Mouse (Mus musculus): Measurements from ENCODE around the gene Ncoa1.

DNA sequence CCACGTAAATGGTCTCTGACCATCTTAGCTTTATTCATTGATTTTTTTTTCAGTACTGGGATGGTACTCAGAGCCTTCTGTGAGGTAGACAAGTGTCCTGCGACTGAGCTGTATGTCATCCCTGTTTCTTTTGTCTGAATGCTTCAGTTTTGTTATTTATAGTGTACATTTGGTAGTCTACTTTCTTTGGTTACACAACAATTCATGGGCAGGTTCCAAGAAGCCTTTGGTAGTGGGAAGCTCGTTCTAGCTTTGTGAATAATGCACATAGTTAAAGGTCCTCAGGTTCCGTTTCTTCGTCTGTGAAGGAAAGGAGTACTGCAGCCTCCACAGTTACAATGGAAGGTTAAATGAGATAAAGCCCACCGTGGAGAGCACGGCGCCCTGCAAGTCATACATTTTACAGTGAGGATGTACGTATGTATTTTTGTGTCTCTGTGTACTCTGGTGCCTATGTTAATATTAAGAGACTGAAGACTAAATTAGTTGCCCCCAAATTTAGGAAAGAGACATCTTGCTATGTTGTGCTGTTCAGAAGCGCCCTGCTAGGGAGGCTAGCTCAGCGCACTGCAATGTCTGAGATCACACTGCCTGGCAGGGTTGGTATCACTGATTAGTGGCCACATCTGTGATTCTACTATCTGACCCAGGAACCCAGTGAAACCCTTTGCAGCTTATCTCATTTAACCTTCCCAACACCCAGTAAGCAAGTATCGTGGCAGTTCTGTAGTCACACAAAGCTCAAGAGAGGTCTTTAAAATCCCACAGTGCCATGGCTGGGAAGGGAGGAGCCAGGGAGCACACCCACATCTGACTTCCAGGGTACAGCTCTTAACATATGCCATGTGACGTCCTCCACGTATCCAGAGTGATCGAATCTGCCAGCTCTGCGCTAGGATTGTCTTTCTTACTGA, 224.0 kb downstream of the Ncoa1 start:
- TF ChIP-seq ZNF384 (IDR thresholded peaks at IDR 0.05; ENCODE audit: low read depth, low read length) (no peak), CHD2 (IDR thresholded peaks at IDR 0.05; ENCODE audit: low read depth, low read length) (no peak)
